Comparison of ENCODE assay signal across 31 mouse cellular contexts in the genomic region with DNA sequence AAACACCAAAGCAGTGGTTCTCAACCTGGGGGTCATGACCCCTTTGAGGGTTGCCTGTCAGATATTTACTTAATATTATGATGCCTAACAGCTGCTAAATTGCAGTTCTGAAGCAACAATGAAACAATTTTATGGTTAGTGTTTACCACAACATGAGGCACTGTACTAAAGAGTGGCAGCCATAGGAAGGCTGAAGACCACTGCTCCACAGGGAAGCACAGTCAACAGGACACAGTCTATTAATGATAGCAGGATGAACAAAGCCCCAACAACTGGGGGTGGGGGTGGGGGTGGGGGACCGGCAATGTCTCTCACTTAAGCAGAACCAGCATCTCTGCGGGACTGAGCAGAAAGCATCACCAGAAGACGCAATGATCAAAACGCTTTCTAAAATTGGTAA.
"Had no signal": no experiment of that assay in that cellular context is flagged by ENCODE, and none has a peak within 500 bp of the region (broad histone marks: within the 10 kb centered on the region; RNA-seq: fewer than 3 reads in every experiment).

No protein-coding gene starts in this region.

- H3K36me3 ChIP-seq: limb, embryonic 12.5 days; limb, embryonic 15.5 days; lung, embryonic 15.5 days; midbrain, embryonic 12.5 days; midbrain, embryonic 13.5 days; midbrain, embryonic 15.5 days had no signal

- H3K9me3 ChIP-seq: limb, embryonic 10.5 days; limb, embryonic 12.5 days; limb, embryonic 13.5 days; limb, embryonic 15.5 days; liver, embryonic 12.5 days; liver, embryonic 13.5 days; liver, embryonic 15.5 days; lung, embryonic 15.5 days; midbrain, embryonic 10.5 days; midbrain, embryonic 12.5 days; midbrain, embryonic 13.5 days; midbrain, embryonic 15.5 days had no signal

- ATAC-seq: liver, embryonic 12.5 days; liver, postnatal 0 days; lung, postnatal 0 days; midbrain, embryonic 13.5 days; midbrain, embryonic 15.5 days; midbrain, embryonic 16.5 days had no signal

- H3K4me2 ChIP-seq: limb, embryonic 12.5 days; limb, embryonic 13.5 days; limb, embryonic 15.5 days; liver, embryonic 11.5 days; liver, embryonic 12.5 days; liver, embryonic 13.5 days; liver, embryonic 15.5 days; lung, embryonic 14.5 days; lung, embryonic 15.5 days; midbrain, embryonic 11.5 days; midbrain, embryonic 12.5 days; midbrain, embryonic 13.5 days; midbrain, embryonic 15.5 days had no signal

- H3K4me3 ChIP-seq: limb, embryonic 10.5 days; limb, embryonic 12.5 days; limb, embryonic 13.5 days; limb, embryonic 15.5 days; liver, embryonic 12.5 days; liver, embryonic 13.5 days; liver, embryonic 15.5 days; lung, embryonic 15.5 days; midbrain, embryonic 10.5 days; midbrain, embryonic 12.5 days; midbrain, embryonic 13.5 days; midbrain, embryonic 15.5 days; myocyte had no signal

- H3K9ac ChIP-seq: limb, embryonic 12.5 days; limb, embryonic 13.5 days; limb, embryonic 15.5 days; liver, embryonic 12.5 days; liver, embryonic 13.5 days; liver, embryonic 14.5 days; liver, embryonic 15.5 days; liver, postnatal 0 days; lung, embryonic 14.5 days; lung, embryonic 15.5 days; midbrain, embryonic 12.5 days; midbrain, embryonic 13.5 days; midbrain, embryonic 15.5 days had no signal

- H3K27me3 ChIP-seq: limb, embryonic 12.5 days; limb, embryonic 13.5 days; limb, embryonic 15.5 days; liver, embryonic 12.5 days; liver, embryonic 13.5 days; liver, embryonic 15.5 days; lung, embryonic 15.5 days; megakaryocyte, embryonic 14.5 days; midbrain, embryonic 12.5 days; midbrain, embryonic 13.5 days; midbrain, embryonic 15.5 days had no signal

- DNase-seq: left cerebral cortex, postnatal 4 days; liver; liver, embryonic 13.5 days; liver, postnatal 0 days; lung, adult 18-20 months; lung, adult 2 months; lung, embryonic 14.5 days; lung, postnatal 10 days; lung, postnatal 14 days; lung, postnatal 36 days; lung, postnatal 4 days; midbrain, embryonic 14.5 days had no signal

- H3K27ac ChIP-seq: limb, embryonic 10.5 days; limb, embryonic 12.5 days; limb, embryonic 13.5 days; limb, embryonic 15.5 days; liver, embryonic 12.5 days; liver, embryonic 13.5 days; liver, embryonic 14.5 days; liver, embryonic 15.5 days; lung, embryonic 15.5 days; macrophage; midbrain, embryonic 10.5 days; midbrain, embryonic 12.5 days; midbrain, embryonic 13.5 days; midbrain, embryonic 15.5 days had no signal
